Mouse (Mus musculus): ENCODE measurements around the gene Mre11a.
A peak's percentile ranks its signal among the peaks of the same experiment; 100 is the strongest.
"Not testable (repeated sequence)": the region's sequence is repeated elsewhere in the genome, so short reads cannot be mapped to it uniquely, and the experiment has no call there.

The Mre11a gene

GRCm38 (mm10) chr9:14870802-14871201 is 86.3 kb downstream of the Mre11a start:
- peak; percentile 63 for DNase-seq

DNA sequence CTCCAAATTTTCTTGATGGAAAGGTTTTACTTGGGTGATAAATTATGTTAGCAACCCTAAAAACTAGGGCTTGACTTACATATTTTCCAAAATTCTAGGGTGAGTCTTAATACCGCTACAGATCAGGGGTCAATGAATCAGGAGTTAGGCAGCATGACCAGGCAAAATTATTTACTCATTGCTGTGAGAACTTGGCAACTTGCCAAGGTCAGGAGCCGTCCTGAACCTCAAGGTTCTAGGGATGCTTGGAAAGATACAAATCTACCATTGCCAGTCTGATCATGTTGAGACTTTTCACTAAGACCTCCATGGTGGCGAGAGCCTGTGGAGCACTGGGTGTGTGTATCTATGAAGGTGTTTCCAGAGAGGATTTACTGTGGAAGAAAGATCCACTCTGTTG is 87.1 kb downstream of the Mre11a start:
- no peak for DNase-seq

DNA sequence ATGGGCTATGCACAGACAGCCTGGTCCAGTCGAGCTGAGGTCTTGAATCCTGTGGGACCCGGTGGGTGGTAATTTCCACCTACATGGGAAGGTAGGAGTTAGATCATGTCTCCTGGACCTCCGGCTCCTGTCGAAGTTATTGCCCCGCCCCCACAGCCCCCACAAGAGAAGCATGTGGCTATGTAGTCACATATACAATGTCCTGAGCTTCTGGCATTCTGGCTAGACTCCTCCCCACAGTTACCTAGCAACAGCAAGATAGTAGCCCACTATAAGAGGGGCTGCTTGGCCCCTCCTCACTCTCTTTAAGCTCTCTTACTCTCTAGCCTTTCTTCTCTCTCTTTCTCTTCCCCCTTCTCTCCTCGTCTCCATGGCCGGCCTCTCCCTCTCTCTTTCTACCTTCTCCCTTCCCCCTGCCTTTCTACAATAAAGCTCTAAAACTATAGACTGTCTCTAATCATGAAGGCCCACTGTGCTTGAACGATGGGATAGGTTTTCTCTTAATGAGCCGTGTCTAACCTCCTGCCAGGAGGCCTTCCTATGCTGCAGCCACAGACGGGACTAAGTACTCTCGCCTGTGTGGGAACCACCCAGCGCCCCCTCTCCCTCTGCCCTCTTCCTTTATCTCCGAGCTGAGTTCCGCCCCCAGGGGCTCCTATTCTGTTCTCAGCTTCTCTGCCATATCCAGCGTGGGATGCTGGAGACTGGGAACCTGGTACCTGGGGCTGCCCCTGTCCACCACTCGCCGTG is 87.9 kb downstream of the Mre11a start:
- DNase-seq = peak; percentile 83

GRCm38 (mm10) chr9:14875743-14876507 is 91.5 kb downstream of the Mre11a start:
- DNase-seq = peak; percentile 92

DNA sequence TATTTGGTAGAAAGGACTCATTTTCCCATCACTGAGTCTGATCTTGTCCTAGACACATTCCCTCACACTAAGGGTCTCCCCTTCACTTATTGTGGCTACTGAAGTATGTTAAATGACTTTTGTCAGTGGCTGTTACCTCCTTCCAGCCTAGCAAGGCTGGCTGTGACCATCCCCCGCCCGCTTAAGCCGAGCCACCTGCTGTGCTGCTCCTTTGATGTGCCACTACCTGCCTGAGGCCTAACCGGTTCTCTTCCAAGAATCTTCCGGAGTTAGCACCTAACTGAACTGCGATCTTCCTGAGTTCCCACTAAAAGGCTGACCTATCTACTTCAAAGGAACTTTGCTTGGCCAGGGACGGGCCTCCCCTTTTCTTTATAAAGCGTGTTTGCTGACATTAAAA is 92.1 kb downstream of the Mre11a start:
- not testable (repeated sequence) for DNase-seq

DNA sequence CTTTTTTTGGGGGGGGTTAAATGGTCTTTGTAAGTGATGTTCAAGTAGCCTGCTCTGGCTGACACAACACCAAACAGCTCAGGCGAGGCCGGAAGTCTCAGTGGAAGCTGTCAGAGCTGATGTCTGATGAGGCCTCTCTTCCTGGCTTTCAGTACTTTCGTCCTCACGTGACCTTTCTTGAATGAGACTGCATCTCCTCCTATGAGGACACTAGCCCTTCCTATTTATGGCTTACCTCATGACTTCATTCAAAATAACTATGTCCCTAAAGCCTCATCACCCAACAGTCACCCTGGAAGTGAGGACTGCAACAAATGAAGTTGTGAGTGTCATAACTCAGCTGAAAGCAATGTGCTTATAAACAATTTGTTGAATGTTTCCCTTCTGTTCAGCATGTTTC is 100.2 kb downstream of the Mre11a start:
- no peak for DNase-seq

DNA sequence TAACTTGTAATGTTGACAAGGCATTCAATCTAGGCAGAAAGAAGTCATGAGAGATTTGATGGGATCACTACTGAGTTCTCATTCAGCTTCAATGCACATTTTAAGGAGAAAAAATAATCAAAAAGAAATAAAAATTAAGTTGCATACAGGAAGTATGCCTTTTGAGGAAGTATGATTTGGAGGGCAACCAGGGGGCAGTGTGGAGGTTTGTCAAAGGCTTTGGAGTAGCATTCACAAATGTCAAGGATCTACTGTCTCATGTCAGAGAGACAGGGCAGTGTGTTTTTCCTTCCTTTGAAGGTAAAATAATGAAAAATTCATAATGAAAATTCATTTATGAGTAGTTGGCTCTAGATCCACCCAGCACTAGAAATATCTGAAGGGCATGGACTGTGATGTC is 100.7 kb downstream of the Mre11a start:
- DNase-seq = no peak

- DNase-seq = no peak
Measured at GRCm38 (mm10) chr9:14885954-14886353, 101.5 kb downstream of the Mre11a start.

Measured in heart, adult 11 months (tissue).